Mouse (Mus musculus): ENCODE data around the gene Loxl1. TPM values are rescaled to one million over a fixed set of nuclear protein-coding genes. Genes with fewer than 3 reads are reported as not detected.

The Loxl1 gene
- total and polyA plus RNA-seq, 3 experiments: not detected

DNA sequence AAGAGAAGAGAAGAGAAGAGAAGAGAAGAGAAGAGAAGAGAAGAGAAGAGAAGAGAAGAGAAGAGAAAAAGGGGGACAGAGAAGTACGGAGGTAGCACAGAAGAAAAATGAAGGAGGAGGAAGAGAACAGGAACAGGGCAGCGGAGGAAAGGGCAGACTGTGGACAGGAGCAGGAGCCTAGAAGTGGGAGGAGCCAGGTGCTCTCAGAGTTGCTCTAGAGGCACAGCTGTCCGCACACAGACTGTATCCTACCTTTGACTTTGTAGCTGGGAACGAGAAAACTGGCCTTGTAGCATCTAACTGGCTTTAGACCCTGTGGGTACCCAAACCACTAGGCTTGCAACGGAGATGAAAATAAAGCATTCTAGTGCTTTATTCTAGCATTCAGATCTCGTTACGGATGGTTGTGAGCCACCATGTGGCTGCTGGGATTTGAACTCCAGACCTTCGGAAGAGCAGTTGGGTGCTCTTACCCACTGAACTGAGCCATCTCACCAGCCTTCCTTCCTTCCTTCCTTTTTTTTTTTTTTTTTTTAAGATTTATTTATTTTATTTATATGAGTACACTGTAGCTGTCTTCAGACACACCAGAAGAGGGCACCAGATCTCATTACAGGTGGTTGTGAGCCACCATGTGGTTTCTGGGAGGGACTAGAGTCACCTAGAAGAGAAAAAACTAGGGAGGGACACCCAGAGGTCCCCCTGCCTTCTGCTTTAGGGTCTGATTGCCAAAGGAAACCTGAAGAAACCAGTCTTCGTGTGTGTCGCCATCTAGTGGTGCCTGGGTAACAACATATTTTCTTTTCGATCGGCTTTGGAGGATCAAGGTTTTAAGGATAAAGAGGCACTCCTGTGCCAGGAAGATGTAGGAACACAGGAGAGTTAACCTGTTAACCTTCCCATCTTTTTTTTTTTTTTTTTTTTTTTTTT is 44.3 kb downstream of the Loxl1 start:
- TF ChIP-seq CTCF (IDR thresholded peaks at IDR 0.05; ENCODE audit: low read depth, low read length) (peak; percentile 64), GATA1 (IDR thresholded peaks at IDR 0.05; ENCODE audit: borderline replicate concordance, low read length) (no peak), POLR2AphosphoS5 (IDR thresholded peaks at IDR 0.05; ENCODE audit: insufficient replicate concordance, low read depth, low read length) (no peak), TAL1 (conservative IDR thresholded peaks at IDR 0.05; ENCODE audit: low read depth, low read length) (no peak), GATA2 (IDR thresholded peaks at IDR 0.05; ENCODE audit: borderline replicate concordance, low read depth, low read length) (no peak)
- Histone ChIP-seq H3K27me3 (ENCODE audit: insufficient read depth, low read length) (0 out of 2 replicates have a peak, but pooled peaks cover 3% of the 10 kb centered on the region), H3K4me3 (ENCODE audit: low read depth, low read length) (no peak overlapping the region), H3K4me1 (ENCODE audit: insufficient read depth, low read depth, low read length) (peaks cover 49% of the 10 kb centered on the region), H3K36me3 (replicated peaks) (no peaks in the 10 kb centered on the region), H3K9me3 (replicated peaks) (no peaks in the 10 kb centered on the region)
- DNase-seq (ENCODE audit: low spot score): peak; percentile 44
- no peak; the same call in 1 of the 2 replicates for ATAC-seq (ENCODE audit: extremely low read depth, insufficient number of reproducible peaks, low FRiP score, poor library complexity, severe bottlenecking)

DNA sequence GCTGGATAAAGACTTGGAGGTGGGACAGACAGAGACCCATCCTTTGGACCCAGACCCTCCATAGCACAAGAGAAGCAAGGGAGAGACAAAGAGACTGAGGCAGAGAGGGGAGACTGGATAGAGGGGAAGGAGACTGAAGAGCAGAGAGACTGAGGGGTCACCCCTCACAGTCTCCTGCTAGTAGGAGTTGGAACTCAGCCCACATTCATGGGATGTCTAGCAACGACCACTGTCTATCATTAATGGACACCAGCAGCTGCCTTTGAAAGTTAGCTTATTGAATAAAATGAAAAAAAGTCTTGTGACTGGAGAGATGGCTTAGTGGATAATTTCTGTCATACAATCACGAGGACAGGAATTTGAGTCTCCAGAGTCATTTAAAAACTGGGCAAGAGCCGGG is 45.9 kb downstream of the Loxl1 start:
- ATAC-seq (ENCODE audit: extremely low read depth, insufficient number of reproducible peaks, low FRiP score, poor library complexity, severe bottlenecking): no peak
- TF ChIP-seq GATA2 (IDR thresholded peaks at IDR 0.05; ENCODE audit: borderline replicate concordance, low read depth, low read length) (no peak), TAL1 (conservative IDR thresholded peaks at IDR 0.05; ENCODE audit: low read depth, low read length) (no peak), CTCF (IDR thresholded peaks at IDR 0.05; ENCODE audit: low read depth, low read length) (no peak), GATA1 (IDR thresholded peaks at IDR 0.05; ENCODE audit: borderline replicate concordance, low read length) (no peak), POLR2AphosphoS5 (IDR thresholded peaks at IDR 0.05; ENCODE audit: insufficient replicate concordance, low read depth, low read length) (no peak)
- H3K36me3 ChIP-seq (replicated peaks): peaks cover 8% of the 10 kb centered on the region
- H3K27me3 ChIP-seq (ENCODE audit: insufficient read depth, low read length): 0 out of 2 replicates have a peak, but pooled peaks cover 3% of the 10 kb centered on the region
- no peak for DNase-seq (ENCODE audit: low spot score)
- H3K9me3 ChIP-seq (replicated peaks): no peaks in the 10 kb centered on the region
- H3K4me3 ChIP-seq (ENCODE audit: low read depth, low read length): no peak overlapping the region; the same call in 1 of the 2 replicates
- H3K4me1 ChIP-seq (ENCODE audit: insufficient read depth, low read depth, low read length): peaks cover 38% of the 10 kb centered on the region

DNA sequence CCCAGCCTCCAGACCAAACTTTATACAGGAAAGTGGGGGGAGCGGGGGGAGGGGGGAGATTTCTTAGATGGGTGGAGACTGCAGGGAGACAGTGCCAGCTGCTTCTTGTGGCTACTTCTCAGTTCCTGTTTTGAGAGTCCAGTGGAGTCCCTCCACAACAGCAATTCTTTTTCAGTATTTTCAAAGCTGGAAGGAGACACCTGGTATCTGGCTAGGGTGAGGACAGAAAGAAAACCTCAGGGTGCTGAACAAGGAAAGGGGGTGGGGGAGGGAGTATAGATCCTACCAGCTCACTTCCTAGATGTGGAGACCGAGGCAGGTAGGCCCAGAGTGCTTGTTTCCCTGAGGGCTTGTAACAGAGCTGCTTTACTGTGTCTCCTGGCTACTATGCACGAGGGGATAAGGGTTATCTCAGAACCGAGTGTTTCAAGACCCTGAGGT is 46.4 kb downstream of the Loxl1 start:
- Histone ChIP-seq H3K27me3 (ENCODE audit: insufficient read depth, low read length) (0 out of 2 replicates have a peak, but pooled peaks cover 3% of the 10 kb centered on the region), H3K36me3 (replicated peaks) (peaks cover 13% of the 10 kb centered on the region), H3K4me1 (ENCODE audit: insufficient read depth, low read depth, low read length) (peaks cover 38% of the 10 kb centered on the region), H3K4me3 (ENCODE audit: low read depth, low read length) (no peak overlapping the region; the same call in 1 of the 2 replicates), H3K9me3 (replicated peaks) (no peaks in the 10 kb centered on the region)
- DNase-seq (ENCODE audit: low spot score): peak; percentile 40
- TF ChIP-seq GATA1 (IDR thresholded peaks at IDR 0.05; ENCODE audit: borderline replicate concordance, low read length): no peak
- no peak for TF ChIP-seq TAL1 (conservative IDR thresholded peaks at IDR 0.05; ENCODE audit: low read depth, low read length)
- TF ChIP-seq GATA2 (IDR thresholded peaks at IDR 0.05; ENCODE audit: borderline replicate concordance, low read depth, low read length): no peak
- no peak for TF ChIP-seq CTCF (IDR thresholded peaks at IDR 0.05; ENCODE audit: low read depth, low read length)
- TF ChIP-seq POLR2AphosphoS5 (IDR thresholded peaks at IDR 0.05; ENCODE audit: insufficient replicate concordance, low read depth, low read length): no peak
- peak; percentile 22; the same call in 1 of the 2 replicates for ATAC-seq (ENCODE audit: extremely low read depth, insufficient number of reproducible peaks, low FRiP score, poor library complexity, severe bottlenecking)

DNA sequence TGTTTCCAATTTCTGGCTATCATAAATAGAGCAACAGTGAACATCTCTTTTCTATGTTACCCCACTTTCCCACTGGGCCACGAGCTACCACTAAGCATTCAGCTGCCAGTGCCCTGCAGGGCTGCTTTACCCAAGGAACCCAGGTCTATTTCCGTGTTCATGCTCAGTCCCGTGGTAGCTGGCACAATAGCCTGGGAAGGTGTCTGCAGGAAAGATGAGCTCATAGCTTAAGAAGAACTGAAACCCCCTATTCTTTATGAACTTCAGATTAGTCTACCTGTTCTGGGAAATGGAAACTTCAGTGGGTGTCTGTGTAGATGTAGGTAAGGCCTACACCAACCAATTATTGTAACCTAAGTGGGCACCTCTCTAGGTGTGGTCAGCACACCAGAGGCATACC is 47.6 kb downstream of the Loxl1 start:
- Histone ChIP-seq H3K4me3 (ENCODE audit: low read depth, low read length) (no peak overlapping the region), H3K36me3 (replicated peaks) (peaks cover 24% of the 10 kb centered on the region), H3K27me3 (ENCODE audit: insufficient read depth, low read length) (no peaks in the 10 kb centered on the region), H3K9me3 (replicated peaks) (no peaks in the 10 kb centered on the region), H3K4me1 (ENCODE audit: insufficient read depth, low read depth, low read length) (peaks cover 31% of the 10 kb centered on the region)
- no peak for ATAC-seq (ENCODE audit: extremely low read depth, insufficient number of reproducible peaks, low FRiP score, poor library complexity, severe bottlenecking)
- DNase-seq (ENCODE audit: low spot score): no peak
- TF ChIP-seq POLR2AphosphoS5 (IDR thresholded peaks at IDR 0.05; ENCODE audit: insufficient replicate concordance, low read depth, low read length): no peak
- no peak for TF ChIP-seq CTCF (IDR thresholded peaks at IDR 0.05; ENCODE audit: low read depth, low read length)
- no peak for TF ChIP-seq GATA2 (IDR thresholded peaks at IDR 0.05; ENCODE audit: borderline replicate concordance, low read depth, low read length)
- no peak for TF ChIP-seq GATA1 (IDR thresholded peaks at IDR 0.05; ENCODE audit: borderline replicate concordance, low read length)
- no peak for TF ChIP-seq TAL1 (conservative IDR thresholded peaks at IDR 0.05; ENCODE audit: low read depth, low read length)

DNA sequence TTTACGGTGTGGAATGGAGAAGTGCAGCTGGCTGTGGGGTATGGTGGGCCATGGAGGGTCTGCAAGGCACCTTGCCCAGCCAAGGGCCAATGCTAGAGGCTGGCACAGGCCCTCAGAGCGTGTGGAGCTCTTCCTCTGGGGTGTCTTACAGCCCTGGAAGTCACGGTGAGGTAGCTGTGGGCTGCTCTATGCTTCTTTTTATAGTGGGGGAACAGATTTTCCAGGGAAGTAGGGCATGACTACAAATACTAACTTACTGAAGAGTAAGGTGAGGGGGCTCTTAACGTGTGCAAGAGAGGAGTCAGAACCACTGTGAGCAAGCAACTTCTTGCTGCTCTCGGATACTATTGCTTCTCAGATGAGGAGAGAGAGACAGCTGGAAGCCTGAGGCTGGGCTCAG is 50.5 kb downstream of the Loxl1 start:
- Histone ChIP-seq H3K4me3 (ENCODE audit: low read depth, low read length) (no peak overlapping the region), H3K36me3 (replicated peaks) (peaks cover 51% of the 10 kb centered on the region), H3K9me3 (replicated peaks) (no peaks in the 10 kb centered on the region), H3K27me3 (ENCODE audit: insufficient read depth, low read length) (no peaks in the 10 kb centered on the region), H3K4me1 (ENCODE audit: insufficient read depth, low read depth, low read length) (peaks cover 19% of the 10 kb centered on the region)
- no peak for DNase-seq (ENCODE audit: low spot score)
- TF ChIP-seq GATA2 (IDR thresholded peaks at IDR 0.05; ENCODE audit: borderline replicate concordance, low read depth, low read length) (no peak), POLR2AphosphoS5 (IDR thresholded peaks at IDR 0.05; ENCODE audit: insufficient replicate concordance, low read depth, low read length) (no peak), CTCF (IDR thresholded peaks at IDR 0.05; ENCODE audit: low read depth, low read length) (no peak), TAL1 (conservative IDR thresholded peaks at IDR 0.05; ENCODE audit: low read depth, low read length) (no peak), GATA1 (IDR thresholded peaks at IDR 0.05; ENCODE audit: borderline replicate concordance, low read length) (no peak)
- ATAC-seq (ENCODE audit: extremely low read depth, insufficient number of reproducible peaks, low FRiP score, poor library complexity, severe bottlenecking): no peak
